Mouse (Mus musculus) limb, embryonic 12.5 days (tissue): ENCODE measurements around the gene Slc16a7. TPM values are rescaled to one million over a fixed set of nuclear protein-coding genes. Genes with fewer than 3 reads are reported as not detected.

Experiments
- ATAC-seq: fragments of 200-750 bp; cut with Nextera tagmentation; 2 replicates; pipeline ENCODE4 v1.8.0; 2017; ENCODE audit warnings: low read depth, moderate TSS enrichment; ENCODE audit not compliant: insufficient number of reproducible peaks, insufficient read depth, low FRiP score, low TSS enrichment
- H3K27ac ChIP-seq: fragments of 300-500 bp; sonication (generic); 2 replicates; pipeline ENCODE4 v1.5.1; 2016; ENCODE audit warnings: mild to moderate bottlenecking, moderate library complexity
- H3K27me3 ChIP-seq: fragments of 300-500 bp; sonication (generic); 2 replicates; pipeline ENCODE4 v1.6.1; 2016; ENCODE audit warnings: mild to moderate bottlenecking, moderate library complexity
- H3K36me3 ChIP-seq: fragments of 300-500 bp; sonication (generic); 2 replicates; pipeline ENCODE4 v1.6.1; 2016; ENCODE audit warnings: mild to moderate bottlenecking, moderate library complexity
- H3K4me1 ChIP-seq: fragments of 300-500 bp; sonication (generic); replicated peaks from 2 replicates; pipeline ENCODE4 v1.6.1; 2016
- H3K4me2 ChIP-seq: fragments of 300-500 bp; sonication (generic); 2 replicates; pipeline ENCODE4 v1.6.1; 2016; ENCODE audit warnings: mild to moderate bottlenecking, moderate library complexity
- H3K4me3 ChIP-seq: fragments of 300-500 bp; sonication (generic); replicated peaks from 2 replicates; pipeline ENCODE4 v1.5.1; 2016; ENCODE audit warnings: mild to moderate bottlenecking
- H3K9ac ChIP-seq: fragments of 300-500 bp; sonication (generic); replicated peaks from 2 replicates; pipeline ENCODE4 v1.6.1; 2016; ENCODE audit warnings: mild to moderate bottlenecking, moderate library complexity
- H3K9me3 ChIP-seq: fragments of 300-500 bp; sonication (generic); 2 replicates; pipeline ENCODE4 v1.6.1; 2016; ENCODE audit warnings: mild to moderate bottlenecking, moderate library complexity
- WGBS: fragments of 180-500 bp; shearing (Covaris S2); methylation state at CpG from one replicate; pipeline ENCODE4 v1.1.7; 2016; 5-methylcytosine and 5-hydroxymethylcytosine counted together
- polyA plus RNA-seq: library from polyadenylated mRNA; unstranded; fragments of >200 nt; fragmentation: Nextera tagmentation; extraction: Ambion mirVana; gene quantifications from 2 replicates; pipeline ENCODE4 v1.2.1, GENCODE M21; 2016

Gene Slc16a7
- polyA plus RNA-seq = 5.2 and 5.9 TPM in 2 replicates

- WGBS = 1% methylated on average over 65 of the region's 67 CpGs
- no peak within 1 kb of the TSS for H3K27ac ChIP-seq
- peaks cover 21% of the 10 kb centered on the region for H3K4me1 ChIP-seq
- ATAC-seq = peak; percentile 92
- H3K4me3 ChIP-seq = peak within 1 kb of the TSS; percentile 73
- peaks cover 6% of the 10 kb centered on the region; the same call in 1 of the 2 replicates for H3K27me3 ChIP-seq
- H3K4me2 ChIP-seq = peak within 1 kb of the TSS; percentile 87
- H3K9ac ChIP-seq = peak within 1 kb of the TSS; percentile 68
- no peaks in the 10 kb centered on the region for H3K36me3 ChIP-seq
- no peaks in the 10 kb centered on the region for H3K9me3 ChIP-seq
Observed at GRCm38 (mm10) chr10:125388876-125389786, at the start of gene Slc16a7. TSS of gene Slc16a7 (minus strand) at chr10:125389465.

DNA sequence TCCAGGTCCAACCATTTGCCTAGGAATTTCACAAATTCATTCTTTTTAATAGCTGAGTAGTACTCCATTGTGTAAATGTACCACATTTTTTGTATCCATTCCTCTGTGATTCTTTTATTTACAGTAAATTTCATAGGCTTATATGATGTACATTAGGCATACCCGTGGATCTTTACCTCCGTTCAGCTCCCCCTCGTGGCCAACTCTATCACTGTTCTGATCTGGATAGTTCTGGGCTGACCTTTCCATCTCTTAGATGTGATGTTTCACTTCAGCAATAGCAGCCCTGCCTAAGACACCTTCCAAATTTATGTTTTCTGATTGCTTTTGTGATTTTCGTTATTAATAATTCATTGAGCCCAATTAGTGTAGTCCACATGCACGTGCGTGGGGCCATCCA is 29.5 kb upstream of the Slc16a7 start:
- no peaks in the 10 kb centered on the region for H3K27me3 ChIP-seq
- no peak overlapping the region for H3K27ac ChIP-seq
- H3K36me3 ChIP-seq = no peaks in the 10 kb centered on the region
- no peaks in the 10 kb centered on the region for H3K9me3 ChIP-seq
- H3K4me1 ChIP-seq = no peaks in the 10 kb centered on the region
- no peak overlapping the region for H3K4me3 ChIP-seq
- H3K9ac ChIP-seq = no peak overlapping the region
- 74% methylated on average over 6 of the region's 6 CpGs for WGBS
- H3K4me2 ChIP-seq = no peak overlapping the region
- no peak for ATAC-seq

DNA sequence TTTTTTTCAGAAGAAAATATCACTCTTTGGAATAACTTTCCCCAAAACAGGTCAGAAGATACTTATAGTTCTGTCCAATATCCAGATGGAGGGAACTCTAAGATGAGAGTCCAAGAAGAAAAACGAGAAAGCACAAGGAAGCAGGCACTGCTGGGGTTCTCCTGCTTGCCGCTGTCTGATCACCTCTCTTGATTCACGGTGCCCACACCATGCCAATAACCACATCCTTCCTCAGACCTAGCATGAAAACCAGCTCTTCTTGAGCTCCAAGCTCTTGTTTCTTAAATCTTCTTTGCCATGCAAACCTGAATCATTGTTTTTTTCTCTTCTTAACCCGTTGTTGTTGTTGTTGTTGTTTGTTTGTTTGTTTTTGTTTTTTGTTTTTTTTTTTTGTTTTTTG is 10.5 kb upstream of the Slc16a7 start:
- WGBS = 85% methylated on average over 4 of the region's 4 CpGs
- no peak overlapping the region for H3K4me2 ChIP-seq
- no peaks in the 10 kb centered on the region for H3K27me3 ChIP-seq
- H3K27ac ChIP-seq = no peak overlapping the region
- H3K4me1 ChIP-seq = peaks cover 5% of the 10 kb centered on the region; the same call in 1 of the 2 replicates
- H3K4me3 ChIP-seq = no peak overlapping the region
- no peaks in the 10 kb centered on the region for H3K9me3 ChIP-seq
- no peaks in the 10 kb centered on the region for H3K36me3 ChIP-seq
- no peak overlapping the region for H3K9ac ChIP-seq
- ATAC-seq = no peak

DNA sequence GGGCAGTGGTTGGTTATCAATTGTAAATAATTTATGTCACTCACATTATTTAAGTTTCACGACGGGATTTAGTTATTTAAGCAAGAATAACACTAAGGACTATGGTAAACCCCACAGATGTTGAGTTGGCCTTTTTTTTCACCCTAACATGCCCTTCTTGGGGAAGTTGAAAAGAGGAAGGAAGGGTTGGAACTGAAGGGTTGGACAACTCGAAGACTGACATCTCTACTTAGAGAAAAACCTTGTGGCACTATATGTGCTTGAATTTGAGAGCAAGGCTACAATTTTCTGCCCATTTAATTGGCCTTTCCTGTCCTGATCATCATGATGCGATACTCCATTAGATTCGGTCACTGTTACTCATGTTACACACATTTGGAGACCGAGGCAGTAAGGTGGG is 746 bp upstream of the Slc16a7 start:
- H3K4me3 ChIP-seq = no peak overlapping the region
- no peak for ATAC-seq
- H3K4me2 ChIP-seq = peak overlapping the region; percentile 87
- H3K27ac ChIP-seq = no peak overlapping the region
- peaks cover 6% of the 10 kb centered on the region; the same call in 1 of the 2 replicates for H3K27me3 ChIP-seq
- WGBS = 87% methylated on average over 6 of the region's 6 CpGs
- no peak overlapping the region for H3K9ac ChIP-seq
- no peaks in the 10 kb centered on the region for H3K9me3 ChIP-seq
- H3K36me3 ChIP-seq = no peaks in the 10 kb centered on the region
- H3K4me1 ChIP-seq = peaks cover 21% of the 10 kb centered on the region

GRCm38 (mm10) chr10:125388481-125388875 is 787 bp downstream of the Slc16a7 start:
- Histone ChIP-seq H3K4me2 (peak overlapping the region; percentile 87), H3K36me3 (no peaks in the 10 kb centered on the region), H3K9me3 (no peaks in the 10 kb centered on the region), H3K27me3 (peaks cover 6% of the 10 kb centered on the region; the same call in 1 of the 2 replicates), H3K9ac (peak overlapping the region; percentile 68), H3K27ac (no peak overlapping the region), H3K4me1 (peaks cover 21% of the 10 kb centered on the region), H3K4me3 (peak overlapping the region; percentile 73)
- 20% methylated on average over 7 of the region's 7 CpGs for WGBS
- peak; percentile 30; the same call in 1 of the 2 replicates for ATAC-seq

- H3K4me1 ChIP-seq = peaks cover 21% of the 10 kb centered on the region
- no peak overlapping the region for H3K4me3 ChIP-seq
- no peak overlapping the region for H3K9ac ChIP-seq
- WGBS = 38% methylated on average over 14 of the region's 14 CpGs
- H3K36me3 ChIP-seq = no peaks in the 10 kb centered on the region
- no peak overlapping the region for H3K27ac ChIP-seq
- no peaks in the 10 kb centered on the region for H3K9me3 ChIP-seq
- peaks cover 6% of the 10 kb centered on the region; the same call in 1 of the 2 replicates for H3K27me3 ChIP-seq
- ATAC-seq = no peak
- H3K4me2 ChIP-seq = peak overlapping the region; percentile 87
Observed at GRCm38 (mm10) chr10:125387782-125388415, 1.4 kb downstream of the Slc16a7 start.

DNA sequence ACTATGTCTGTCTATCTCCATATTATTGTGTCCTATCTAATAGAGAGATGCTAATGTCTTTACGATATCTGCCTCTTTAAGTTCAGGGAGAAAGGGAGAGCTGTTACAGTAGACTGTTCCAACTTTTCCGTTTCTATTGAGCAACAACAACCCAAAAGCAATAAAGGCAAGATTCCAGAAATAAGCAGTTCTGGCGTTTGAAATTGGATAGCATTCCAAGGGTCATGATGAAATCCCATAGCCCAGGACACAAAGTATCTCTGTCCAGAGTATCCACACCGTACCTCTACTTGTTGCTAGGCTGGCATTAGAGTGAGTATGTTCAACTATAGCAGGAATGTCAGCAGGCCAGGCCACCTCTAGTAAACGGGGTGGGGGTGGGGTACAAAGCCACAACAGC is 13.7 kb downstream of the Slc16a7 start:
- H3K9ac ChIP-seq = no peak overlapping the region
- WGBS = 82% methylated on average over 5 of the region's 5 CpGs
- ATAC-seq = no peak

GRCm38 (mm10) chr10:125372666-125373065 is 16.6 kb downstream of the Slc16a7 start:
- Histone ChIP-seq H3K4me1 (0 out of 2 replicates have a peak, but pooled peaks cover 5% of the 10 kb centered on the region), H3K27me3 (no peaks in the 10 kb centered on the region), H3K4me3 (no peak overlapping the region), H3K36me3 (no peaks in the 10 kb centered on the region), H3K9ac (no peak overlapping the region), H3K4me2 (no peak overlapping the region), H3K9me3 (no peaks in the 10 kb centered on the region), H3K27ac (no peak overlapping the region)
- WGBS = 95% methylated on average over 13 of the region's 13 CpGs
- no peak for ATAC-seq

More for the DNA sequence above, 13.7 kb downstream of the Slc16a7 start:
- H3K4me2 ChIP-seq = no peak overlapping the region
- no peaks in the 10 kb centered on the region for H3K36me3 ChIP-seq
- H3K9me3 ChIP-seq = no peaks in the 10 kb centered on the region
- H3K4me3 ChIP-seq = no peak overlapping the region
- H3K27ac ChIP-seq = no peak overlapping the region
- H3K4me1 ChIP-seq = 0 out of 2 replicates have a peak, but pooled peaks cover 5% of the 10 kb centered on the region
- H3K27me3 ChIP-seq = no peaks in the 10 kb centered on the region

DNA sequence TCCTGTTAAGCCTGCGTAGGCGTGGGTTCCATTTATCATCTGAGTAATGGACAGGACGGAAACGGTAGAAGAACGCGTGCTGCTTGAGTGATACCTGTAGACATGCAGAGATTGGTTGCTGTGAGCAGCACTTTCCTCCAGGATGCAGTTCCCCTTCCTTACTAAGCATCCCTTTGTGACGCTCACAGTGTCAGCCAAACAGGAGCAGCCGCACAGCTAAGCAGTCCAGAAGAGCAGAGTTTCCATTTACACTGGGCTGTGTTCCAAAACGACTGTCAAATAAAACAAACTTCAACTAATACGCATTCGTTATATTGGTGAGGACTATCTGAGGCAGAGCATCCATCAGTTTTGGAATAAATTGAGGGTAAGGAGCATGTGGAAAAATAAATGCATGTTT is 17.8 kb downstream of the Slc16a7 start:
- Histone ChIP-seq H3K36me3 (no peaks in the 10 kb centered on the region), H3K9ac (no peak overlapping the region), H3K4me2 (no peak overlapping the region), H3K27me3 (no peaks in the 10 kb centered on the region), H3K9me3 (no peaks in the 10 kb centered on the region), H3K4me3 (no peak overlapping the region), H3K4me1 (0 out of 2 replicates have a peak, but pooled peaks cover 5% of the 10 kb centered on the region), H3K27ac (no peak overlapping the region)
- no peak for ATAC-seq
- 87% methylated on average over 11 of the region's 11 CpGs for WGBS

GRCm38 (mm10) chr10:125370037-125370610 is 19.1 kb downstream of the Slc16a7 start:
- ATAC-seq = no peak
- Histone ChIP-seq H3K9ac (no peak overlapping the region), H3K27ac (no peak overlapping the region), H3K4me3 (no peak overlapping the region), H3K9me3 (no peaks in the 10 kb centered on the region), H3K4me2 (no peak overlapping the region), H3K4me1 (no peaks in the 10 kb centered on the region), H3K36me3 (no peaks in the 10 kb centered on the region), H3K27me3 (no peaks in the 10 kb centered on the region)
- WGBS = 86% methylated on average over 8 of the region's 8 CpGs

DNA sequence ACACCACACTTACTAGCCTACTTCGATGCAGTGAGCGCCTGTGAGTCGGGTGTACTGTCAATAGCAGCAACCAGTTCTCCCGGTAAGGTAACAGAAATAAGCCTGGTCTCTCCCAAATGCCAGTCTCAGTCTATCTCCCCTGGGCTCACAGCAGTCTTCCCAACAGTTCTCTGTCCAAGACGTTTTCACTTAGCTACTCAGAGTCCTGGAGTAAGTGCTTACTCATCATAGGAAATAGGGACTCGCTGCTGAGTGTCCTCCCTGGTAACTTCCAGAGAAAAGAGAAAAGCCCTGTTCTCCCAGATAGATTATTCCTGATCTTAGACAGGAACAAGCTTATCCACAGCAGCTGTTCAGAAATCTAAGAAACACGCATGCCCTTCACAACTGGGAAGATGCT is 30.8 kb downstream of the Slc16a7 start:
- Histone ChIP-seq H3K9me3 (no peaks in the 10 kb centered on the region), H3K27ac (no peak overlapping the region), H3K4me3 (no peak overlapping the region), H3K36me3 (no peaks in the 10 kb centered on the region), H3K27me3 (no peaks in the 10 kb centered on the region), H3K9ac (no peak overlapping the region), H3K4me1 (peaks cover 14% of the 10 kb centered on the region), H3K4me2 (no peak overlapping the region)
- 84% methylated on average over 7 of the region's 7 CpGs for WGBS
- ATAC-seq = no peak
